Mouse (Mus musculus): ENCODE data around the gene Tcaim.

DNA sequence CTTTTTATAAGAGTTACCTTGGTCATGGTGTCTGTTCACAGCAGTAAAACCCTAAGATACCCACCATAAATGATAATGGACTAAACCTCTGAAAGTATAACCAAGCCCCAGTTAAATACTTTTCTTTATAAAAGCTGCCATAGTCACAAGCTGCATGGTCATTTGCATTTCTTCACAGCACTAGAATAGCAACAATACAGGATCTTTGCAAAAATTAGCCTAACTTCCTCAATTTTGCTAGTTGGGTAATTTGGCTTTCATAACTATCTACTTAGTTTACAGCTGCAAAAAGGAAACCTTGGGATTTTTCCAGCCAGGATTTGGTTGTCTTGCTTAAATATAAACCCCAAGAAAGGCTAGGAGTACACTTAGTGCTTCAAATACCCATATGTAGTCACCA is 55.4 kb downstream of the Tcaim start:
- TF ChIP-seq CTCF (IDR thresholded peaks at IDR 0.05; ENCODE audit: low read depth, low read length) (no peak), GATA1 (IDR thresholded peaks at IDR 0.05; ENCODE audit: borderline replicate concordance, low read length) (no peak), POLR2AphosphoS5 (IDR thresholded peaks at IDR 0.05; ENCODE audit: insufficient replicate concordance, low read depth, low read length) (no peak), TAL1 (conservative IDR thresholded peaks at IDR 0.05; ENCODE audit: low read depth, low read length) (no peak)

All from G1E (cell line).